Mouse (Mus musculus) erythroblast, embryonic 14.5 days (primary cell): ENCODE data around the gene Sh3kbp1.

ENCODE experiments used
- GATA1 ChIP-seq: IDR thresholded peaks from 2 replicates; pipeline ENCODE4 v1.6.1; 2012; ENCODE audit warnings: low read length, inconsistent platforms, mixed read lengths
- TAL1 ChIP-seq: IDR thresholded peaks from 3 replicates; pipeline ENCODE4 v1.6.1; 2012; ENCODE audit warnings: low read length, inconsistent platforms, mixed read lengths

- TF ChIP-seq GATA1 (no peak), TAL1 (no peak)
Measured at GRCm38 (mm10) chrX:159840225-159840624, 213.2 kb downstream of the Sh3kbp1 start.
